Mouse (Mus musculus): ENCODE results near the gene 4930432K21Rik. TPM values are rescaled to one million over a fixed set of nuclear protein-coding genes. Genes with fewer than 3 reads are reported as not detected.

4930432K21Rik gene
- total RNA-seq, 4 experiments from 2014 or later, result 2.1 to 3.5 (median 2.6) TPM

GRCm38 (mm10) chr8:84206666-84207065, 58.8 kb downstream of the 4930432K21Rik start:
- DNase-seq (ENCODE audit: low spot score in 2 of 2), result no peak

GRCm38 (mm10) chr8:84207811-84208210, 60.0 kb downstream of the 4930432K21Rik start:
- no peak for DNase-seq (ENCODE audit: low spot score in 2 of 2)

GRCm38 (mm10) chr8:84208381-84209380, 60.9 kb downstream of the 4930432K21Rik start:
- no peak for DNase-seq (ENCODE audit: low spot score in 2 of 2)

GRCm38 (mm10) chr8:84210167-84210791, 62.5 kb downstream of the 4930432K21Rik start:
- DNase-seq (ENCODE audit: low spot score in 2 of 2), result peak in 1 of 2 experiments; percentile 83

- DNase-seq (ENCODE audit: low spot score in 2 of 2), result no peak
These were observed 63.4 kb downstream of the 4930432K21Rik start for GRCm38 (mm10) chr8:84211202-84211601.

- DNase-seq (ENCODE audit: low spot score in 2 of 2), result no peak
These were observed 64.2 kb downstream of the 4930432K21Rik start for GRCm38 (mm10) chr8:84211881-84212563.

- no peak for DNase-seq (ENCODE audit: low spot score in 2 of 2)
These were observed 65.5 kb downstream of the 4930432K21Rik start for GRCm38 (mm10) chr8:84213277-84213676.

GRCm38 (mm10) chr8:84217206-84217605, 69.4 kb downstream of the 4930432K21Rik start:
- DNase-seq (ENCODE audit: low spot score in 2 of 2), result no peak

GRCm38 (mm10) chr8:84218143-84218542, 70.3 kb downstream of the 4930432K21Rik start:
- no peak for DNase-seq (ENCODE audit: low spot score in 2 of 2)

GRCm38 (mm10) chr8:84220105-84220504, 72.3 kb downstream of the 4930432K21Rik start:
- DNase-seq (ENCODE audit: low spot score in 2 of 2), result no peak

Small RNA genes lying within 50 kb of the gene (microRNA-seq; reads per million reads assigned to microRNA genes)
- gene Gm25110, result 0 reads per million in 2 experiments
- 856 to 1,473 reads per million in 2 experiments for gene Mir181c
- 1,387 to 1,589 reads per million in 2 experiments for gene Mir181d
- gene Mir23a, result 11,768 to 16,410 reads per million in 2 experiments
- gene Mir24-2, result 0 reads per million in 2 experiments
- gene Mir27a, result 125 to 184 reads per million in 2 experiments
- 0 reads per million in 2 experiments for gene Mir3074-2

Other genes with a start within 250 kb of the 4930432K21Rik start
- gene Adgrl1, start 247.9 kb upstream of the 4930432K21Rik start, total RNA-seq (2022), result 100 to 1,000 TPM; 287 to 307 (median 299) TPM
- 1 to 10 TPM in 1 of 4 experiments, under 1 TPM in 3; 0.22 to 1.1 (median 0.66) TPM for gene Gm10644, start 192.8 kb upstream of the 4930432K21Rik start, total RNA-seq (2022)
- 1 to 10 TPM in 1 of 4 experiments, under 1 TPM in 3; 0.63 to 1.1 (median 0.75) TPM for gene Asf1b, start 192.5 kb upstream of the 4930432K21Rik start, total RNA-seq (2022)
- 100 to 1,000 TPM; 246 to 260 (median 252) TPM for gene Prkaca, start 175.0 kb upstream of the 4930432K21Rik start, total RNA-seq (2022)
- 10 to 100 TPM; 37.6 to 42.8 (median 40.0) TPM for gene Samd1, start 150.4 kb upstream of the 4930432K21Rik start, total RNA-seq (2022)
- gene 1700067K01Rik, start 146.5 kb upstream of the 4930432K21Rik start, total RNA-seq (2022), result under 1 TPM in 1 of 4 experiments, not detected in 3; 0.39 TPM
- 1 to 10 TPM; 1.0 to 2.3 (median 1.5) TPM for gene 2210011C24Rik, start 135.9 kb upstream of the 4930432K21Rik start, total RNA-seq (2022)
- gene Palm3, start 126.6 kb upstream of the 4930432K21Rik start, total RNA-seq (2022), result 1 to 10 TPM; 3.3 to 5.0 (median 4.2) TPM
- gene Il27ra, start 105.4 kb upstream of the 4930432K21Rik start, total RNA-seq (2022), result 1 to 10 TPM; 1.5 to 2.7 (median 1.8) TPM
- gene Rln3, start 103.0 kb upstream of the 4930432K21Rik start, total RNA-seq (2022), result not detected
- 1 to 10 TPM; 3.4 to 7.1 (median 5.4) TPM for gene Gm10643, start 82.9 kb upstream of the 4930432K21Rik start, total RNA-seq (2022)
- 10 to 100 TPM; 24.6 to 34.1 (median 28.3) TPM for gene Rfx1, start 81.2 kb upstream of the 4930432K21Rik start, total RNA-seq (2022)
- 10 to 100 TPM; 18.9 to 21.6 (median 19.3) TPM for gene Dcaf15, start 43.3 kb upstream of the 4930432K21Rik start, total RNA-seq (2022)
- gene Podnl1, start 22.0 kb upstream of the 4930432K21Rik start, total RNA-seq (2022), result not detected
- gene Cc2d1a, start 89 bp upstream of the 4930432K21Rik start, total RNA-seq (2022), result 10 to 100 TPM; 54.1 to 61.7 (median 57.8) TPM
- 1 to 10 TPM; 1.0 to 3.7 (median 2.8) TPM for gene Nanos3, start 37.2 kb downstream of the 4930432K21Rik start, total RNA-seq (2022)
- 10 to 100 TPM; 15.1 to 17.6 (median 16.6) TPM for gene Zswim4, start 89.0 kb downstream of the 4930432K21Rik start, total RNA-seq (2022)
- 100 to 1,000 TPM in 2 of 4 experiments, 10 to 100 TPM in 2; 94.5 to 137 (median 106) TPM for gene D8Ertd738e, start 101.7 kb downstream of the 4930432K21Rik start, total RNA-seq (2022)
- gene Mri1, start 109.3 kb downstream of the 4930432K21Rik start, total RNA-seq (2022), result 10 to 100 TPM; 17.8 to 25.8 (median 20.0) TPM
- 10 to 100 TPM; 22.7 to 30.9 (median 27.0) TPM for gene Ccdc130, start 122.4 kb downstream of the 4930432K21Rik start, total RNA-seq (2022)
- 100 to 1,000 TPM; 181 to 224 (median 200) TPM for gene Cacna1a, start 240.4 kb downstream of the 4930432K21Rik start, total RNA-seq (2022)